Mouse (Mus musculus) CD8-positive naive resting alpha-beta T cell, adult 57 days (primary cell): ENCODE measurements around the gene Prl2c5. TPM values are rescaled to one million over a fixed set of nuclear protein-coding genes. Genes with fewer than 3 reads are reported as not detected.

Experiments
- total RNA-seq: library from RNA; stranded (reverse); gene quantifications from one replicate; pipeline ENCODE4 v1.2.4, GENCODE M21; 2023

The Prl2c5 gene
- total RNA-seq: not detected

DNA sequence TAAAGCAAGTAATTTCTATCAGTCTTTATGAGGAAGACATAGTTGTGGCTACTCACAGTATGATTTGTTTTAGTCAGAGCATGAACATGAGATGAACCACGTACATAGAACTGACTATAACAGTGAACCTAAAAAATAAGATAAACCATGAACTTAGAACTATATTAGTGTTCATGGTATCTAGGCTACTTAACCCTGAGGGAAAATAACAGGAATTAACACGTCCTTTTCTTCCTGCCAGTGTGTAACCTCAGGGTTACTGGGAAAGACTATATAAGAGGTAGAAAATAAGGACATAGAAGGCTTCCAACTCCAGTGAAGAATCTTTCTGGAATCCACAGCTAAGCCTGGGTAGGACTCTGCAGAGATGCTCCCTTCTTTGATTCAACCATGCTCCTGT lies at the start of gene Prl2c5:
Gene Prl2c5 (plus strand): TSS at position 301 of the 400 bp plus-strand sequence.

Other genes starting within 250 kb of the Prl2c5 start
- gene Prl2c2, start 177.3 kb upstream of the Prl2c5 start, total RNA-seq: not detected
- 4.1 TPM for gene Gpr137b, start 211.3 kb downstream of the Prl2c5 start, total RNA-seq